Mouse (Mus musculus): ENCODE measurements at regions not wholly inside any gene's neighbourhood (a gene's known extent, or its start where the extent isn't known, plus 50 kb on each side); places are given as distances from the start of the nearest gene placed in this dataset.
A peak's percentile ranks its signal among the peaks of the same experiment; 100 is the strongest.

DNA sequence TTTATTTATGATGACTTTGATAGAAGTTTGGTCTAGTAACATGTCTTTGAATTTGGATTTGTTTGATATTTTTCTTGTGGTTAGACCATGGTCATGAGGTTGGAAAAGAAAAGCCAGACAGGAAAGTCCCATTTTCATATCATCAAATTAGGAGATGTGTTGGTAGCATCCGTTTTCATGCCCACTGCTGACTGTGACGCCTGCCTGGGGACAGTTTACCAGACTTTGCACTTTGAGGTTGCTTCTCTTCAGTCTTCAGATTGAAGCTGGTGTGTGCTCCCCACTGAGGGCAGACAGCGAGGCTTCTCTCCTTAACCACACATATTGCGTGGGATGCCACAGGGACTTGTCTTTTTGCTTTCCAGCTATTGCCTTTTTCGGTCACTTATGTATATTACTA lies 283.7 kb upstream of the Rnaseh2b start:
- Histone ChIP-seq H3K27me3 (replicated peaks; ENCODE audit: low read depth, poor library complexity, severe bottlenecking) (no peaks in the 10 kb centered on the region), H3K4me3 (no peak overlapping the region), H3K27ac (replicated peaks) (no peak overlapping the region), H3K4me1 (peaks cover 6% of the 10 kb centered on the region), H3K9me3 (no peaks in the 10 kb centered on the region), H3K36me3 (replicated peaks) (no peaks in the 10 kb centered on the region)
- WGBS = 89% methylated on average over 5 of the region's 5 CpGs
- DNase-seq (ENCODE audit: low spot score) = no peak

DNA sequence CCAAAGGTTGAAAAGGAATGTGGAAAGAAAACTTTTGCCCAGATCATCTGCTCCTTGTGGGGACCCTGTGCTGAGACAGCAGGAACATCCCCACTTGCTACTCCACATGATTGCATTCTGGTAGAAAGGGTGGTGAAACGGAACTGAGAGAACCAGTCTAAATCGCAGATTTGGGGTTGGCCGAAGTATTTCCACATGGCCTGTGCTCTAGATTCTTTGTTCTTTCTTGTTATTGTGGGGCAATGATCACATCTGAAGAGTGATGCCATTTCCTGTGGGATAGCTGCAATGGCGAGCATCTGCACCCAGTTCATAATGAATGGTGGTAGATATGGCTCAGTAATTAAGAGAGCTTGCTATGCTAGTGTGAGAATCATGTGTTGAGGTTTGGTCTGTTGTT lies 273.6 kb upstream of the Rnaseh2b start:
- DNase-seq (ENCODE audit: low spot score) = no peak
- H3K27ac ChIP-seq (replicated peaks) = no peak overlapping the region
- H3K27me3 ChIP-seq (replicated peaks; ENCODE audit: low read depth, poor library complexity, severe bottlenecking) = no peaks in the 10 kb centered on the region
- H3K4me3 ChIP-seq = no peak overlapping the region
- H3K36me3 ChIP-seq (replicated peaks) = no peaks in the 10 kb centered on the region
- no peaks in the 10 kb centered on the region for H3K9me3 ChIP-seq
- no peaks in the 10 kb centered on the region for H3K4me1 ChIP-seq
- 94% methylated on average over 4 of the region's 4 CpGs for WGBS

DNA sequence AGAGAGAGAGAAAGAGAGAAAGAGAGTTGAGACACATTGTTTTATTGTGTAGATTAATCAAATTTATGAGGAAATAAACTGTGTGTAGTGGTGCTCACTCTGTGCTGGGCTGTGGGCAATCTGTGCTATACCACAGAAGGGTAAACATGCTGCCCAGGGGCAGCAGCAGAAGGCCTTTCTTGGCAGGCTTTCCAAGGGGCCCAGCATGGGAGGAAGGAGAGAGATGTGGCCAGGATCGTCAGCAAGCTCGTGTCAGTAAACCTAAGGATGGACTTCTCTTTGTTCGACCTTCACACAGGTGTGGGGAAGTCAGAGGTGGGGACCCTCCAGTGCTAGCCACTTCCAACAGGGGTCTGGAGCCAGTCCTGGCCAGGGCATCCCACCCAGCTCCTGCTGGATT lies 271.4 kb upstream of the Rnaseh2b start:
- DNase-seq (ENCODE audit: low spot score) = no peak
- WGBS = 86% methylated on average over 3 of the region's 3 CpGs
- Histone ChIP-seq H3K36me3 (replicated peaks) (no peaks in the 10 kb centered on the region), H3K27ac (replicated peaks) (no peak overlapping the region), H3K4me1 (no peaks in the 10 kb centered on the region), H3K9me3 (no peaks in the 10 kb centered on the region), H3K4me3 (no peak overlapping the region), H3K27me3 (replicated peaks; ENCODE audit: low read depth, poor library complexity, severe bottlenecking) (no peaks in the 10 kb centered on the region)

DNA sequence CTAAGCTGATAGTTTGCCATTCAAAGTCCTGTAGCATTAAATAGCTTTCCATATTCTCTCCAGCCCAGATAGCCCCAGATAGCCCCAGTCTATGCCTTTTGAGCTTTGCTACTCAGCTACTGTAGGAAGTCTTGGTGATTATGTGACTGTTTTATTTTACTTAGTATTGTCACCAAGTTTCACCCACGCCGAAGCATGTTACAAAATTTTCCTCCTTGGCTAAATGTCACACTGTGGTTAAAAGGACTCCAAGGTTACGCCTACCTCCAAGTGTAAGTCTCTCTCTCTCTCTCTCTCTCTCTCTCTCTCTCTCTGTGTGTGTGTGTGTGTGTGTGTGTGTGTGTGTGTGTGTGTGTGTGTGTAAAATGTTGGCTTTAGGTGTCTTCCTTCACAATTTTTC lies 270.2 kb upstream of the Rnaseh2b start:
- Histone ChIP-seq H3K36me3 (replicated peaks) (no peaks in the 10 kb centered on the region), H3K4me3 (no peak overlapping the region), H3K9me3 (no peaks in the 10 kb centered on the region), H3K27ac (replicated peaks) (no peak overlapping the region), H3K27me3 (replicated peaks; ENCODE audit: low read depth, poor library complexity, severe bottlenecking) (no peaks in the 10 kb centered on the region), H3K4me1 (no peaks in the 10 kb centered on the region)
- WGBS = 94% methylated on average over 3 of the region's 3 CpGs
- DNase-seq (ENCODE audit: low spot score) = no peak

- Histone ChIP-seq H3K36me3 (replicated peaks) (no peaks in the 10 kb centered on the region), H3K27ac (replicated peaks) (no peak overlapping the region), H3K4me1 (no peaks in the 10 kb centered on the region), H3K4me3 (no peak overlapping the region), H3K9me3 (no peaks in the 10 kb centered on the region), H3K27me3 (replicated peaks; ENCODE audit: low read depth, poor library complexity, severe bottlenecking) (no peaks in the 10 kb centered on the region)
- DNase-seq (ENCODE audit: low spot score) = no peak
- 79% methylated on average over 7 of the region's 7 CpGs for WGBS
Measured at GRCm38 (mm10) chr14:62023022-62023421, 269.4 kb upstream of the Rnaseh2b start.

DNA sequence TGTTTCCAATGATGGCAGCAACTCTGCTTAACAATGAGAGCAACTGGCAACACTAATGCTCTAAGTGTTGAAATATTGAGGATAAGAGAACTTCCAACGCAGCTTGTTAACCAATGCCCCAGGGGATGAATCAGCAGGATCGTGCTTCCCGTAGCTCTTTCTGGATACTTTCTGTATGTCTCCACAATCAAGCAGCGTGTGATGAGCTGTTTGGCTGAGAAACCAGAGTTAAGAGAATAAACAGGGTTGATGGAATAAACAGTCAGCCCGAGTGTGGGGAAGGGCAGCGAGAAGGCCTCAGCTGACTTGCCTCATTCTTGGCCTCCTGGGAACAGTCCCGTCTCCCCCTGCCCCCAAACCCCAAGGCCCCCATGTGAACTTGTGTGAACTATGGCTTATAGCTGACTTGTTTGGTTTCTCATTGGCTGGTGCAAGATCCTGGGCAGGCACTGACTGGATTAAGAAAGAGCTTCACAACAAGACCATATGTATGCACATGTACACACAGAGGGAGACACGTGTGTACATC lies 264.6 kb upstream of the Rnaseh2b start:
- Histone ChIP-seq H3K27me3 (replicated peaks; ENCODE audit: low read depth, poor library complexity, severe bottlenecking) (no peaks in the 10 kb centered on the region), H3K27ac (replicated peaks) (no peak overlapping the region), H3K4me1 (no peaks in the 10 kb centered on the region), H3K4me3 (no peak overlapping the region), H3K36me3 (replicated peaks) (no peaks in the 10 kb centered on the region), H3K9me3 (no peaks in the 10 kb centered on the region)
- 86% methylated on average over 8 of the region's 8 CpGs for WGBS
- no peak for DNase-seq (ENCODE audit: low spot score)

DNA sequence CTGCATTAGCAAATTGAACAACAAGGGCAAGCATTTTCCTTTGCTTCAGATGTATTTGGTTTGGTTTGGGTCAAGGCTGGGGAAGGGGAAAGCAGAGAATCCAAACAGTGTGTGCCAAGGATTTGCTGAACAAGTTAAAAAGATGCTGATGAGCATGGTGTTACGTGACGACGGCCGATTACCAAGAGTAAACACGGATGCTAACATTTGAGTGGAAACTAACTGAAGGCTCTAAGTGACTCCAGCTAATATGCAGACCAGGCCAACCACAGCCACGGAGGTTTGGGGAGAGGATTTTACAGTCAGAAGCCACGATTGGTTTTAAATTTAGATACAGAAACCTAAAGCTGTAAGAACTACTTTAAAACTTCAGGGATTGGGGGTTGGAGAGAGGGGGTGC lies 262.3 kb upstream of the Rnaseh2b start:
- peaks cover 5% of the 10 kb centered on the region for H3K4me1 ChIP-seq
- H3K36me3 ChIP-seq (replicated peaks) = no peaks in the 10 kb centered on the region
- H3K9me3 ChIP-seq = no peaks in the 10 kb centered on the region
- 82% methylated on average over 7 of the region's 7 CpGs for WGBS
- no peaks in the 10 kb centered on the region for H3K27me3 ChIP-seq (replicated peaks; ENCODE audit: low read depth, poor library complexity, severe bottlenecking)
- no peak for DNase-seq (ENCODE audit: low spot score)
- no peak overlapping the region for H3K4me3 ChIP-seq
- H3K27ac ChIP-seq (replicated peaks) = no peak overlapping the region

DNA sequence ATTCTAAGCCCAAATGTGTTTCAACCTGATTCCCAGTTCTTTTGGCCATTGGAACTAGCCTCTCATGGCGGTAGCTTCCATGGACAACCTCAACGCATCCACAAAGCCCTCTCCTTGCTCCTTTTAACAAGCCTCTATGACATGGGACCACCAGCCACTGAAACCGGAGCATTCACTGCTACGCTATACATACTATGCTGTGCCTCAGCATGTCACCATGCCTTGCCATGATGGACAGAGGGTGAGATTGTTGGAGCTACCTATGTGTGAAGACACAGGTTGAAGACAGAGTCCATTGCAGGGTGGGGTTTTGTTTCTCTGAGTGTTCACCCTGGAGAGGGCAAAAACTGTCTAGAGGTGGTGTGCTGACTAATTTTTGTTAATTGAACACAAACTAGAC lies 258.7 kb upstream of the Rnaseh2b start:
- Histone ChIP-seq H3K27me3 (replicated peaks; ENCODE audit: low read depth, poor library complexity, severe bottlenecking) (no peaks in the 10 kb centered on the region), H3K4me3 (no peak overlapping the region), H3K9me3 (no peaks in the 10 kb centered on the region), H3K4me1 (peaks cover 14% of the 10 kb centered on the region), H3K36me3 (replicated peaks) (no peaks in the 10 kb centered on the region), H3K27ac (replicated peaks) (no peak overlapping the region)
- DNase-seq (ENCODE audit: low spot score) = no peak
- 96% methylated on average over 4 of the region's 4 CpGs for WGBS

GRCm38 (mm10) chr14:62034664-62035063 lies 257.7 kb upstream of the Rnaseh2b start:
- Histone ChIP-seq H3K27me3 (replicated peaks; ENCODE audit: low read depth, poor library complexity, severe bottlenecking) (no peaks in the 10 kb centered on the region), H3K27ac (replicated peaks) (0 out of 2 replicates have a peak overlapping the region, but pooled peaks have one; percentile 30), H3K4me1 (peaks cover 14% of the 10 kb centered on the region), H3K36me3 (replicated peaks) (no peaks in the 10 kb centered on the region), H3K9me3 (no peaks in the 10 kb centered on the region), H3K4me3 (no peak overlapping the region)
- DNase-seq (ENCODE audit: low spot score) = peak; percentile 45
- 27% methylated on average over 4 of the region's 4 CpGs for WGBS

DNA sequence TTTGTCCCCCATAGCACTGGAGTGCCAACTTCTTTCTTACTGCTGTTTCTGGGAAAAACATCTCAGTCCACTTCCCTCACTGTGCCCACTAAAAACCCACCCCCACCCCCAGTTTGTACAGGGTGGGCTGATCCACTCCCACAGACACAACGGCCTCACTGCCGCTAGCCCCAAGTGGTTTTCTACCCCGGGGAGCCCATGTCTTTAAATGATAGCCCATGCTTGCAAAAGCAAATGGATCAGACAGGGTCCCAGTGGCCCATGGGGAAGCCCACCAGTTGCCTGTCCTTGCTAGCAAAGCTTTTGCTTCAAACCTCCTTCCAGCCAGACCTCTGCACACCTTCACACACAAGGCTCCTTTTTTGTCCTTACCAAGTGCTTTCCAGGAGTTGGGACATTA lies 257.0 kb upstream of the Rnaseh2b start:
- no peaks in the 10 kb centered on the region for H3K27me3 ChIP-seq (replicated peaks; ENCODE audit: low read depth, poor library complexity, severe bottlenecking)
- no peaks in the 10 kb centered on the region for H3K9me3 ChIP-seq
- H3K27ac ChIP-seq (replicated peaks) = no peak overlapping the region
- H3K36me3 ChIP-seq (replicated peaks) = no peaks in the 10 kb centered on the region
- peaks cover 14% of the 10 kb centered on the region for H3K4me1 ChIP-seq
- 87% methylated on average over 3 of the region's 3 CpGs for WGBS
- no peak overlapping the region for H3K4me3 ChIP-seq
- no peak for DNase-seq (ENCODE audit: low spot score)

- peaks cover 14% of the 10 kb centered on the region for H3K4me1 ChIP-seq
Measured at GRCm38 (mm10) chr14:62037514-62037913, 254.9 kb upstream of the Rnaseh2b start.

DNA sequence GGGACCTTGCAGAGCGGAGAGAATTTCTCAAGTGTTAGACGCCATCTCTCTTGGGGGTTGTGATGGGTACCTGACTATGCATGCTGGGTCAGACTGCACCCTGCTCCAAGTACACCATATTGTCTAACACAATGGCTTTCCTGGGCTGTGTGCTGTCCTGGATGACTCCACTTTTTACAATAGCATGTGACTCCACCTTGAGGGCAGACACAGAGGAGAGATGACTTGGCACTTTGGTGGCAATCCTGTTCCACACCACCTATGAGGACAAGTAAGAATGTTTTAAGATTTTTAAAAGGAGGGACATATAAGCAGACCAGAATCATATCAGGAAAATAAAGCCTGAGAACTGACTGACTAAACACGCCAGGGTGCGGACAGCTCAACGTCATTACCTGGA lies 254.5 kb upstream of the Rnaseh2b start:
- H3K27ac ChIP-seq (replicated peaks) = no peak overlapping the region
- WGBS = 91% methylated on average over 5 of the region's 5 CpGs
- H3K4me1 ChIP-seq = peaks cover 14% of the 10 kb centered on the region
- no peaks in the 10 kb centered on the region for H3K27me3 ChIP-seq (replicated peaks; ENCODE audit: low read depth, poor library complexity, severe bottlenecking)
- no peak for DNase-seq (ENCODE audit: low spot score)
- no peaks in the 10 kb centered on the region for H3K9me3 ChIP-seq
- no peaks in the 10 kb centered on the region for H3K36me3 ChIP-seq (replicated peaks)
- H3K4me3 ChIP-seq = no peak overlapping the region

More at GRCm38 (mm10) chr14:62037514-62037913, 254.9 kb upstream of the Rnaseh2b start:
- 85% methylated on average over 1 of the region's 1 CpGs for WGBS
- Histone ChIP-seq H3K4me3 (no peak overlapping the region), H3K9me3 (no peaks in the 10 kb centered on the region), H3K36me3 (replicated peaks) (no peaks in the 10 kb centered on the region), H3K27ac (replicated peaks) (no peak overlapping the region), H3K27me3 (replicated peaks; ENCODE audit: low read depth, poor library complexity, severe bottlenecking) (no peaks in the 10 kb centered on the region)
- DNase-seq (ENCODE audit: low spot score) = no peak

GRCm38 (mm10) chr14:62042305-62043116 lies 249.9 kb upstream of the Rnaseh2b start:
- H3K36me3 ChIP-seq (replicated peaks) = no peaks in the 10 kb centered on the region
- H3K27me3 ChIP-seq (replicated peaks; ENCODE audit: low read depth, poor library complexity, severe bottlenecking) = no peaks in the 10 kb centered on the region
- H3K4me3 ChIP-seq = no peak overlapping the region
- peak; percentile 52 for DNase-seq (ENCODE audit: low spot score)
- WGBS = 65% methylated on average over 11 of the region's 11 CpGs
- no peak overlapping the region; the same call in 1 of the 2 replicates for H3K27ac ChIP-seq (replicated peaks)
- H3K4me1 ChIP-seq = no peaks in the 10 kb centered on the region
- H3K9me3 ChIP-seq = peaks cover 3% of the 10 kb centered on the region; the same call in 1 of the 2 replicates
